Mouse (Mus musculus) colon, adult 2 months (tissue): Measurements from ENCODE around the gene Gm32802. TPM values are rescaled to one million over a fixed set of nuclear protein-coding genes. Genes with fewer than 3 reads are reported as not detected.

Experiments
- polyA plus RNA-seq: library from polyadenylated mRNA; depleted of rRNA; stranded (reverse); fragments of >200 nt; gene quantifications from 2 replicates; pipeline ENCODE4 v1.2.3, GENCODE M21; 2012; rRNA removed

Gm32802 gene
- polyA plus RNA-seq = not detected in 2 replicates

GRCm38 (mm10) chr10:118258388-118258787, at the start of gene Gm32802:
TSS of gene Gm32802 (plus strand) at chr10:118258688.

GRCm38 (mm10) chr10:118240680-118241079, 17.8 kb upstream of the Gm32802 start, which contains the start of gene Gm32717:
TSS of gene Gm32717 (minus strand) at chr10:118240780.

DNA sequence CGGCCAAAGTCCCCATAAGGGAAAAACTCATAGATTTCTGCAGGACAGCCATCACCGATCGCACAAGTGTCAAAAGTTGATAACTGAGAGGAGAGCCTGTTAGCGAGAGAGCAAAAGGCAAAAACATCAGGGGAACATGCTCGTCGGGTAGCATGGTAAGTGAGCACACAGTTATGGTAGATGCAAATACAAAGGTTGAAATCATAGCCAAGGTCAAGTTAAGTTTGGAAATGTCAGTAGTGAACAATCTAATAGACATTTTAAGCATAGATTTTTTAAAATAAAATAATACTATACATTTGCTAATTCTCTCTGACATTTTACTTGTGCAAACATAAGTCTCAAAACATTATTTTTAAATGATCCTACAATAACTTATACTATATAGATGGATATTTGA, 36.5 kb downstream of the Gm32802 start, which contains the start of gene Iltifb:
Gene Iltifb (minus strand): TSS at position 101 of the 400 bp plus-strand sequence.

Other genes starting within 250 kb of the Gm32802 start
- 1.2 and 1.5 TPM in 2 replicates for gene Mdm1, start 116.9 kb upstream of the Gm32802 start, polyA plus RNA-seq
- not detected in 2 replicates for gene Il22, start 53.7 kb upstream of the Gm32802 start, polyA plus RNA-seq
- gene Gm32717, start 17.9 kb upstream of the Gm32802 start, polyA plus RNA-seq = not detected in 2 replicates
- not detected in 2 replicates for gene Iltifb, start 36.4 kb downstream of the Gm32802 start, polyA plus RNA-seq
- not detected in 2 replicates for gene Gm9040, start 68.3 kb downstream of the Gm32802 start, polyA plus RNA-seq
- not detected in 2 replicates for gene Gm9044, start 73.7 kb downstream of the Gm32802 start, polyA plus RNA-seq
- not detected in 2 replicates for gene Gm9045, start 79.1 kb downstream of the Gm32802 start, polyA plus RNA-seq
- gene Gm9046, start 84.6 kb downstream of the Gm32802 start, polyA plus RNA-seq = not detected in 2 replicates
- gene Gm9048, start 90.0 kb downstream of the Gm32802 start, polyA plus RNA-seq = not detected in 2 replicates
- not detected in 2 replicates for gene Gm9049, start 95.4 kb downstream of the Gm32802 start, polyA plus RNA-seq
- not detected in 2 replicates for gene Ifng, start 182.4 kb downstream of the Gm32802 start, polyA plus RNA-seq